Mouse (Mus musculus) T-cell, adult 2 months (primary cell): Measurements from ENCODE around the gene Mpv17l.
"Not testable (repeated sequence)": the region's sequence is repeated elsewhere in the genome, so short reads cannot be mapped to it uniquely, and the experiment has no call there.

ENCODE experiments used
- DNase-seq: peaks from one replicate; pipeline ENCODE4 v3.0.0; 2022; ENCODE audit warnings: low spot score

Gene Mpv17l

DNA sequence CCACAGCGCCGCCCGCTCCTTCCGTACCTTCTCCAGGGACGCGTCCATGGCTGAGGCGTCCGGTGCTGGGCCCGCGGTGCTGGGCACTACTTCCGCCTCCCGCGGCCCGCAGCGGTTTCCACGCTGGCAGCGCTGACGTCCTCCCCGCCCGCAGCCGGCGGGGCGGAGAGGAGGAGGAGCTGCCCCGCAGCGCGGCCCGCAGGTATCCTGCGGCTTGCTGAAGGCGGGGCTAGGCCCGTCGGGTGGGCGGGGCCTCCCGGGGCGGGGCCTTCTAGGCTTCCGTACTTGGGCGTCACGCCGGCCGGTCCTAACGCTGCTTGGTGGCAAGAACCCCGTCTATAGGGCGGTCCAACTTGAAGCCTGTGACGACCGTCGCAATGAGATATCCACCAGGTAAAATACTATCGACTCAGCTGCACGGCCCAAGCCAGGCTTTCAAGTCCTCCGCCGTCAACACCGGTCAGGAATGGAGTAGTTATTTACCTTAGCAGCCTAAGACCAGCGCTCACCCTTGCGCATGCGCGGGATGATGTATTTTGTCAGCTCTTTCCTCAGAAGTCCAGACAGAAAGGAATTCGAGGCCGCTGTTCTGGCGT, at the start of gene Mpv17l, which contains the start of gene Pdxdc1:
Gene Mpv17l (plus strand): TSS at position 274 of the 596 bp plus-strand sequence.
Gene Pdxdc1 (minus strand): TSS at position 244 of the 596 bp plus-strand sequence.
- peak; percentile 97 for DNase-seq

DNA sequence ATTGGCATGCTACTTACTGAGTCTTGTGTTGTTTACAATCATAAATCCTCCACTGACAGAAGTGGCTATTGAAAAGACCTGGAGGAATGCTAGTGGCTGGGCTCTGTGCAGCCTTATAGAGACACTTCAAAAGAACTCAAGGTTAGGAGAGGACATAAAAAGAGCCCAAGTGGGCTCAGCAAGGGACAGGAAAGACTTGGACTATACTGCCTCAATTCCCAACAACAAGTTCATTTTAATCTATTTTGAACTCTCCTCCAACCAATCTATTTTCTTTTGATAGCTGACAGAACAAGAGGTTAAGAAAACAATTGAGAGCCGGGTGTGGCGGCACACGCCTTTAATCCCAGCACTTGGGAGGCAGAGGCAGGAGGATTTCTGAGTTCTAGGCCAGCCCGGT, 49.1 kb upstream of the Mpv17l start:
- no peak for DNase-seq

DNA sequence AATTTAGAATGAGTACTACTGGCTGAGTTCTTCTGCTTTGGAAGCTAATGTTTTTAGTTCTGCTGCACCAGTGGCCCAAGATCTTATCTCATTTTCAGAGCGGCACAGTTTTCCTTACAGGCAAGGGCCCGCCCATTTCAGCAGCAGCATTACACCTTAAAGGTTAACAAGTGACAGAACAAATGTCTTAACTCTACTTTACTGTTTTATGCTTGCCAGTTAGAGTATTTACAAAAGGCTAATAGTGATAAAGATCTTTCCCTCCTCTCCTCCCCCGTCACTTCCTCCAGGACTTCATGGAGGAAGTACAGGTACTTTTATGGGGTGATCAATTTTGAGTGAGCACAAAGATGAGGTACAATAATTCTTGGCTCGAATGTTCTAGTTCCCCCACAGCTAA, 36.9 kb upstream of the Mpv17l start:
- no peak for DNase-seq

DNA sequence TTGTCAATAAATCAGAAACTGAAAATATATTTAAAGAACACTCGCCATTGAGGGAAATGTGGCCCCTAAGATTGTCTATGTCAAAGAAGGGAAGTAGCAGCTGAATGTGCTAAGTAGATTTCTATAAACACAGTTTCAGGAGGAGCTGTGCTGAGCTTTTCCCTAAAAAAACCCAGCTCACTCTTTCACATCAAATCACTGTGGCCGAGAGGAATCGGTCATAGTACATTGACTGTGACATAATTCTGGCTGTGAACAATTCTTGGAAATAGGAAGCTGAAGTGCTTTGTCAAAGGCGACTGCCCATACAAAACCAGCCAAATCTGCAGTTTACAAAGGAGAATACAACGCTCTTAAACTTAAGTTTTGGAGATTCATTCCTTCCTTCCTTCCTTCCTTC, 36.3 kb upstream of the Mpv17l start:
- no peak for DNase-seq

GRCm38 (mm10) chr16:13867406-13867805, 35.6 kb upstream of the Mpv17l start:
- not testable (repeated sequence) for DNase-seq

DNA sequence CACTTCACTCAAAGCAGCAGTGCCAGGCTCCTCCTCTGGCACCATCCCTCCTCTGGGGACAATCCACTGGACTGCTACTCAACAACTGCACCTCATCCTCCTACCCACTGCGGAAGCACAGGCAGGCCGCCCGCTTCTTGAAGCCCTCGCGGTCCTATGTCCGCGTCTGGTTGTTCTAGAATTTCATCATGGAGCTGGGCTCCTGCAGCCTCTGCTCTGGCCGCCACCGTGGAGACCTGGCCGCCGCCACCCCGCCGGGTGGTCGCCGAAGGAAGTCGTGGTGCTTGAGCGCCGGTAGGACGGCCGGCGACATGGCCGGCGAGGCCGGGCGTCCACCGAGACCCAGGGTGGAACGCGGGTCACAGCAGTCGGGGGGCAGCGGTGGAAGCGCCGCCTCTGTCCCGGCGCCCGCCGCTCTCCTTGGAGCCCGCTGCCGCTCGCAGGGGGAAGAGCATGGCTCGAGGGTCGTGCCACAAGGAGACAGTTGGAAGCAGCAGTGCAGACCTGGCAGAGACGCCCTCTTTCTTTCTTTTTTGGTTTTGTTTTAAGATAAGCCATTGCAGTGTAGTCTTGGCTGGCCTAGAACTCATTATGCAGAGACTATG, 34.9 kb upstream of the Mpv17l start:
- DNase-seq: no peak

GRCm38 (mm10) chr16:13875483-13875882, 27.5 kb upstream of the Mpv17l start:
- no peak for DNase-seq

GRCm38 (mm10) chr16:13883094-13883774, 19.7 kb upstream of the Mpv17l start:
- no peak for DNase-seq

DNA sequence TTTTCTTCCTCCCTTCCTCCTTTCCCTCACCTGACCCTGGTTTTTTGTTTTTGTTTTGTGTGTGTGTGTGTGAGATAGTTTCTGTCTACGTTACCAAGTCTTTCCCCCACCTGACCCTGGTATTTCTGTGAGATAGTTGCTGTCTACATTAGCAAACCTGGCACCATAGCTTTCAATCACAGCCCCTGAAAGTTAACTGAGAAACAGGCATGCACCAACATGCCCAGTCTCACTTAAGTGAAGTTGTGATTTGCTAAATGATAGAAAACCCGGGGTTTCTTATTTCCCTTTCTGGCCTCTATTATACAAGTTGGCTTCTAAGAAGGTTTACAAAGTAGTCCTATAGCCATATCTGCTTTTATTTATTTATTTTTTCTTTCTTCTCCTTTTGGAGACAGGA, 12.5 kb upstream of the Mpv17l start:
- DNase-seq: no peak

GRCm38 (mm10) chr16:13892850-13893249, 10.1 kb upstream of the Mpv17l start:
- DNase-seq: no peak

DNA sequence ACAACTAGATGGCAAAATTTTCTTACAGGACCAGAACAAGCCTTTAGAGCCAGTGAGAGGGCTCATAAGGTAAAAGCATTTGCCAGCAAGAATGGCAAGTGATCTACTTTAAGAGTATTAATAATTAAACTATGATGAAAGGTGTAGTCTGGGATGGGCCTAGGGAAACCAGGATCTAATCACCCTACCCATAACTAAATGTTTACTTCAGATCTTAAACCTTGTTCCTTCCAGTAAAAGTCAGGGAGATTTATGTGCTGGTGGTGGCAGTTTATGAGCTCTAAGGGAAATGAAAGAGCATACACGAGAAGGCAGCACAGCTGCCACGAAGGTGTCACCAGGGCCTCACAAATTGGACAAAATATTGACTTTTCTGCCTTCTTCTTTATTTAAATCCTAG, 8.9 kb upstream of the Mpv17l start:
- DNase-seq: no peak

DNA sequence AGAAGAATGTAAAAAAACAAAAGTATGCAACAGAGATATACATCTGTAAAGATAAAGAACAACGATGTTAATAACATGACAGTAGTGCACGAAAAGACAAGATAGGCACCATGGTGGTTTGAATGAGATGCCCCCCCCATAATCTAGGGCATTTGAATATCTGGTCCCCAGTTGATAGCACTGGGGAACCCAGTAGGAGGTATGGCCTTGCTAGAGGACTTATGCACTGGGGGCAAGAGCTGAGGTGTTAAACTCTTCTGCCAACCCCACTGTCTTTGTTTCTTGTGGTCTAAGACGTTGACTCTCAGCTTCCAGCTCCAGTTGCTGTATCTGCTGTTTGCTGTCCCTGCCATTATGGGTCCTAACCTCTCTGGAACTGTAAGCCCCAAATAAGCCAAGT, 7.2 kb upstream of the Mpv17l start:
- DNase-seq: no peak

DNA sequence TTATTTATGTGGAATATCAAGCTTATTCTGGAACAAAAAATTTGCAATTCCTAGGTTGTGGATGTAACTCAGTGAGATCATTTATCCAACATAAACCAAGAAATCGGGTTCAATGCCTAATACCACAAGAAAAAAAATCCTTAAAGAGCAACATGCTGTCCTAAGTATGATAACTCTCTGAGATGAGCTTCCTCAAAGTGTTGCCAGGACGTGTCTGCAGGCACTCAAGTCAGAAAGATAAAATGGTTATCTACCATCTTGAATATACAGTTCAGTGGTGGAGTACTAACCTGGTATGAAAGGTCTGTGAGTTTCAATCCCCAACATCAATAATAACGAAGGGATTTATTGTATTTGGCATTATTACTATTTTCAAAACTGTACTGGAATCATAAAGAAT, 6.6 kb upstream of the Mpv17l start:
- no peak for DNase-seq

- DNase-seq: no peak
These were observed 4.0 kb upstream of the Mpv17l start for GRCm38 (mm10) chr16:13898981-13899380.

- peak; percentile 49 for DNase-seq
These were observed 547 bp upstream of the Mpv17l start for GRCm38 (mm10) chr16:13902397-13902831.

DNA sequence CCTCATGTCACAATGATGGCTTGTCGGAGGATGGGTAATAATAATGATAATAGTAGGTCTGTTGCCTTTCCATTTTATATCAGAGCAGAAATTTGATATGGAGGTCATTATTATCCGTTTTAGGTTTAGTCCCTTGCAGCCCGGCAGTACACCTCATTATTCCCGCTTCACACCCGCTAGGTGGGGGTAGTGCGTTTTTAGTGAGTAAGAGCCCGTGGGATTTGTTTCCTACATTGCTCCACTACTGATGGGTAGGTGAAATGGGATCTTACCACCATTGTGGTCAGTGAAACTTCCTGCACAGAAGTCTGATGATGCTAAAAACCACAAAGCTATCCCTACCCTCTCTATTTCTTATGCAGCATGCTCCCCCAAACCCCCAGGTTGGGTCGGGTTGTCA, 527 bp downstream of the Mpv17l start:
- no peak for DNase-seq

DNA sequence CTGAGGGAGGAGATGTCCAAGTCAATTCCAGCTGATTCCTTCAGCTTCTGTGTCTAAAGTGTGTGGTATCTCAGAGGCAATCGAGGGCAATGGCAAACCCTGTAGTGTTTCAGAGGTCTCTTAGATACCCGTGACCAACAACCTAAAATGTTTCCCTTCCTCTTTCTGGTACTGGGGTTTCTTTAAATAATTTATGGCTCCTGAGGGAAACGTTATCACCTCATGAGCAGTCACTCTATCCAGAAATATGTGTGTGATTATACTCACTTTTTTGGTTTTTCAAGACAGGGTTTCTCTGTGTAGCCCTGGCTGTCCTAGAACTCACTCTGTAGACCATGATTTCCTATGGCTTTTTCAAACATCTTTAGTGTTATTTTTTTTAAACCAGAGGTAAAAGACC, 4.3 kb downstream of the Mpv17l start:
- DNase-seq: no peak

GRCm38 (mm10) chr16:13920093-13920492, 17.1 kb downstream of the Mpv17l start:
- DNase-seq: no peak

GRCm38 (mm10) chr16:13921063-13921462, 18.1 kb downstream of the Mpv17l start:
- no peak for DNase-seq

DNA sequence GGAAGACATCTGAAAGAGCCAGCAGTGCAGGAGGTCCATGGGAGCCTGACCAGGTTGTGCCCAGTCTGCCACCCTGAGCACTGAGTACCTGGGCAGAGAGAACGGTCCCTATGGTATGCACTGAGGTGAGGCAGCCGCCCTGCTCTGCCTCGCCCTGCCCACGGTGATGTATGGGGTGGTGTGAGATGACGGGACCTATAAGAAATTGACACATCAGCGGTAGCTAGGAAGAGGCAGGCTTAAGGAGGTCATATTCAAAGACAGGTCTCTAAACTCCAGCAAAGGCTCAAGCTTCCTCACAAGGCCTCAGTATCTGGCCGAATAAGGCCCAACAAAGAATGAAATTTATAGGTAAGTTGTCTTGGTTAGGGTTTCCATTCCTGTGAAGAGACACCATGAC, 18.8 kb downstream of the Mpv17l start:
- DNase-seq: no peak

- not testable (repeated sequence) for DNase-seq
These were observed 19.5 kb downstream of the Mpv17l start for GRCm38 (mm10) chr16:13922499-13922898.

GRCm38 (mm10) chr16:13922966-13923365, 20.0 kb downstream of the Mpv17l start:
- not testable (repeated sequence) for DNase-seq

DNA sequence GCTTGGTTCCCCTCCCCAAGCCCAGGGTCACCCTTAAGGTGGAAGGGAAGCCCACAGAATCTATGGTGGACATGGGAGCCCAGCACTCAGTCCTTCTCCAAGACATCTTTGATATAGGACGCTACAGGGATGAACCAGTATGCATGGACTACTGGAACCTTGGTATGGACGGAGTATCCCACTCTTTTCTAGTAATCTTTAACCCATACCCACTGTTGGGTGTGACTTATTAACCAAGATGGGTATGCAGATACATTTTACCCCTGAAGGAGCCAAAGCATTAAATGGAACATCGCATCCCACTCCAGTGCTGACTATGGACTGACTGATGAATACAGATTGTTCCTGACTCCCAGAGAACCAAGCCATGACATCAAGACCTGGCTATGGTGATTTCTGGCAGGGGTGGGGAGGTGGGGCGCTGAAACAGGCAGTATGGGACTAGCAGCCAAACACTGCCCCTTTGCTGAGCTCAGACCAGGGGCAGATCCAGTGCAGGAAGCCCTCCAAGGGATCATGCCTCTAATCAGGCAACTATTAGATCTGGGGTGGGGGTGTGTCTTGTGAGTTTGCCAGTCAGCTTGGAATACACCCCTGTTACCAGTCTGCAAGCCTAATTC, 24.6 kb downstream of the Mpv17l start:
- DNase-seq: no peak
